Mouse (Mus musculus) midbrain, embryonic 14.5 days (tissue): ENCODE measurements around the gene Kera. TPM values are rescaled to one million over a fixed set of nuclear protein-coding genes. Genes with fewer than 3 reads are reported as not detected.
A peak's percentile ranks its signal among the peaks of the same experiment; 100 is the strongest.

Source experiments
- ATAC-seq: fragments of 200-750 bp; cut with Nextera tagmentation; 2 replicates; pipeline ENCODE4 v1.8.0; 2017; ENCODE audit warnings: moderate number of reproducible peaks, moderate library complexity; ENCODE audit not compliant: low FRiP score, low TSS enrichment
- DNase-seq: peaks from one replicate; pipeline ENCODE4 v3.0.0-alpha.2; 2015
- H3K27ac ChIP-seq: fragments of 300-500 bp; sonication (generic); replicated peaks from 2 replicates; pipeline ENCODE4 v1.5.1; 2014; ENCODE audit warnings: mild to moderate bottlenecking, low read depth, low read length, moderate library complexity
- H3K27me3 ChIP-seq: fragments of 300-500 bp; sonication (generic); 2 replicates; pipeline ENCODE4 v1.6.1; 2014; ENCODE audit warnings: low read length, control low read depth, mixed read lengths; ENCODE audit not compliant: control insufficient read depth, insufficient read depth
- H3K36me3 ChIP-seq: fragments of 300-500 bp; sonication (generic); 2 replicates; pipeline ENCODE4 v1.6.1; 2014; ENCODE audit warnings: low read length, control low read depth; ENCODE audit not compliant: control insufficient read depth, insufficient read depth
- H3K4me1 ChIP-seq: fragments of 300-500 bp; sonication (generic); 2 replicates; pipeline ENCODE4 v1.6.1; 2014; ENCODE audit warnings: mild to moderate bottlenecking, antibody characterized with exemption, low read length, control low read depth; ENCODE audit not compliant: control insufficient read depth, insufficient read depth
- H3K4me2 ChIP-seq: fragments of 300-500 bp; sonication (generic); 2 replicates; pipeline ENCODE4 v1.6.1; 2014; ENCODE audit warnings: mild to moderate bottlenecking, low read length, moderate library complexity
- H3K4me3 ChIP-seq: fragments of 300-500 bp; sonication (generic); replicated peaks from 2 replicates; pipeline ENCODE4 v1.5.1; 2014; ENCODE audit warnings: low read depth, low read length
- H3K9ac ChIP-seq: fragments of 300-500 bp; sonication (generic); replicated peaks from 2 replicates; pipeline ENCODE4 v1.6.1; 2014; ENCODE audit warnings: mild to moderate bottlenecking, low read length, moderate library complexity
- H3K9me3 ChIP-seq: fragments of 300-500 bp; sonication (generic); 2 replicates; pipeline ENCODE4 v1.6.1; 2016; ENCODE audit warnings: low read length, control low read depth, mixed read lengths; ENCODE audit not compliant: control insufficient read depth
- WGBS: fragments of 180-500 bp; shearing (Covaris S2); extraction: QIAGEN DNeasy Blood & Tissue Kit; methylation state at CpG from one replicate; pipeline ENCODE4 v1.1.7; 2014; 5-methylcytosine and 5-hydroxymethylcytosine counted together
- polyA plus RNA-seq: library from polyadenylated mRNA; unstranded; fragments of >200 nt; fragmentation: Nextera tagmentation; extraction: Ambion mirVana; gene quantifications from 2 replicates; pipeline ENCODE4 v1.2.1, GENCODE M21; 2014

Kera gene
- polyA plus RNA-seq: 0.09 TPM in 1 of 2 replicates, not detected in the other

- Histone ChIP-seq H3K4me2 (no peak within 1 kb of the TSS), H3K4me3 (no peak within 1 kb of the TSS), H3K4me1 (no peaks in the 10 kb centered on the region), H3K27ac (no peak within 1 kb of the TSS), H3K27me3 (no peaks in the 10 kb centered on the region), H3K9me3 (no peaks in the 10 kb centered on the region), H3K9ac (no peak within 1 kb of the TSS), H3K36me3 (no peaks in the 10 kb centered on the region)
- ATAC-seq: no peak
- WGBS: 83% methylated on average over 2 of the region's 2 CpGs
- no peak for DNase-seq
Measured at GRCm38 (mm10) chr10:97606579-97606978, at the start of gene Kera. TSS of gene Kera (plus strand) at chr10:97606879.

GRCm38 (mm10) chr10:97564957-97565856 lies 41.5 kb upstream of the Kera start, which contains the start of gene Lum:
TSS of gene Lum (plus strand) at chr10:97565128.
- ATAC-seq: no peak

GRCm38 (mm10) chr10:97567489-97568135 lies 39.1 kb upstream of the Kera start:
- 61% methylated on average over 8 of the region's 8 CpGs for WGBS
- ATAC-seq: no peak
- no peaks in the 10 kb centered on the region for H3K4me1 ChIP-seq
- H3K36me3 ChIP-seq: no peaks in the 10 kb centered on the region
- H3K27me3 ChIP-seq: no peaks in the 10 kb centered on the region
- H3K4me2 ChIP-seq: no peak overlapping the region
- H3K9ac ChIP-seq: no peak overlapping the region
- H3K27ac ChIP-seq: no peak overlapping the region
- H3K4me3 ChIP-seq: no peak overlapping the region
- no peaks in the 10 kb centered on the region for H3K9me3 ChIP-seq
- peak; percentile 12 for DNase-seq

More at GRCm38 (mm10) chr10:97564957-97565856, 41.5 kb upstream of the Kera start, which contains the start of gene Lum:
- Histone ChIP-seq H3K9ac (no peak within 1 kb of the TSS), H3K27ac (no peak within 1 kb of the TSS), H3K27me3 (no peaks in the 10 kb centered on the region), H3K4me1 (no peaks in the 10 kb centered on the region), H3K36me3 (no peaks in the 10 kb centered on the region), H3K9me3 (no peaks in the 10 kb centered on the region), H3K4me3 (no peak within 1 kb of the TSS), H3K4me2 (no peak within 1 kb of the TSS)
- WGBS: 71% methylated on average over 10 of the region's 10 CpGs
- no peak for DNase-seq

- Histone ChIP-seq H3K27me3 (no peaks in the 10 kb centered on the region), H3K4me1 (no peaks in the 10 kb centered on the region), H3K4me3 (no peak overlapping the region), H3K36me3 (no peaks in the 10 kb centered on the region), H3K27ac (no peak overlapping the region), H3K9me3 (no peaks in the 10 kb centered on the region), H3K4me2 (no peak overlapping the region), H3K9ac (no peak overlapping the region)
- WGBS: 92% methylated on average over 4 of the region's 4 CpGs
- ATAC-seq: no peak
- no peak for DNase-seq
Measured at GRCm38 (mm10) chr10:97582543-97583231, 24.0 kb upstream of the Kera start.

GRCm38 (mm10) chr10:97584176-97584575 lies 22.5 kb upstream of the Kera start:
- 59% methylated on average over 3 of the region's 3 CpGs for WGBS
- H3K27me3 ChIP-seq: no peaks in the 10 kb centered on the region
- no peaks in the 10 kb centered on the region for H3K4me1 ChIP-seq
- no peak overlapping the region for H3K9ac ChIP-seq
- H3K27ac ChIP-seq: no peak overlapping the region
- no peak overlapping the region for H3K4me3 ChIP-seq
- H3K9me3 ChIP-seq: no peaks in the 10 kb centered on the region
- DNase-seq: no peak
- no peak for ATAC-seq
- H3K4me2 ChIP-seq: no peak overlapping the region
- H3K36me3 ChIP-seq: no peaks in the 10 kb centered on the region

- ATAC-seq: no peak
- 95% methylated on average over 5 of the region's 5 CpGs for WGBS
- H3K27ac ChIP-seq: no peak overlapping the region
- no peak for DNase-seq
- no peak overlapping the region for H3K4me3 ChIP-seq
- no peaks in the 10 kb centered on the region for H3K9me3 ChIP-seq
- H3K4me2 ChIP-seq: no peak overlapping the region
- no peak overlapping the region for H3K9ac ChIP-seq
- H3K4me1 ChIP-seq: no peaks in the 10 kb centered on the region
- no peaks in the 10 kb centered on the region for H3K36me3 ChIP-seq
- H3K27me3 ChIP-seq: no peaks in the 10 kb centered on the region
Measured at GRCm38 (mm10) chr10:97587159-97587558, 19.5 kb upstream of the Kera start.

- Histone ChIP-seq H3K4me1 (no peaks in the 10 kb centered on the region), H3K9me3 (no peaks in the 10 kb centered on the region), H3K9ac (no peak overlapping the region), H3K36me3 (no peaks in the 10 kb centered on the region), H3K4me2 (no peak overlapping the region), H3K27ac (no peak overlapping the region), H3K4me3 (no peak overlapping the region), H3K27me3 (no peaks in the 10 kb centered on the region)
- WGBS: 93% methylated on average over 6 of the region's 6 CpGs
- ATAC-seq: no peak
- DNase-seq: no peak
Measured at GRCm38 (mm10) chr10:97589574-97589973, 17.1 kb upstream of the Kera start.

GRCm38 (mm10) chr10:97591036-97591435 lies 15.6 kb upstream of the Kera start:
- WGBS: 74% methylated on average over 3 of the region's 3 CpGs
- Histone ChIP-seq H3K36me3 (no peaks in the 10 kb centered on the region), H3K4me1 (no peaks in the 10 kb centered on the region), H3K4me3 (no peak overlapping the region), H3K9me3 (no peaks in the 10 kb centered on the region), H3K4me2 (no peak overlapping the region), H3K27me3 (no peaks in the 10 kb centered on the region), H3K27ac (no peak overlapping the region), H3K9ac (no peak overlapping the region)
- DNase-seq (no peak), ATAC-seq (no peak)
